Mouse (Mus musculus) heart, postnatal 10 days (tissue): ENCODE data around the gene Tiparp. TPM values are rescaled to one million over a fixed set of nuclear protein-coding genes. Genes with fewer than 3 reads are reported as not detected.

ENCODE experiments used
- DNase-seq, 2 experiments: peaks; one replicate each; pipeline ENCODE4 v3.0.0; 2021
- intact Hi-C: fragments of 180-260 bp; cut with DNase I; formaldehyde crosslinking; loops from one replicate; pipeline ENCODE4 v1.15.1; 2025
- total RNA-seq, 2 experiments: library from RNA; stranded (reverse); gene quantifications; 2 replicates each; pipeline ENCODE4 v1.2.3; 2021

Tiparp gene
- total RNA-seq, 2 experiments from 2014 or later, result 15.3 to 15.4 TPM

DNA sequence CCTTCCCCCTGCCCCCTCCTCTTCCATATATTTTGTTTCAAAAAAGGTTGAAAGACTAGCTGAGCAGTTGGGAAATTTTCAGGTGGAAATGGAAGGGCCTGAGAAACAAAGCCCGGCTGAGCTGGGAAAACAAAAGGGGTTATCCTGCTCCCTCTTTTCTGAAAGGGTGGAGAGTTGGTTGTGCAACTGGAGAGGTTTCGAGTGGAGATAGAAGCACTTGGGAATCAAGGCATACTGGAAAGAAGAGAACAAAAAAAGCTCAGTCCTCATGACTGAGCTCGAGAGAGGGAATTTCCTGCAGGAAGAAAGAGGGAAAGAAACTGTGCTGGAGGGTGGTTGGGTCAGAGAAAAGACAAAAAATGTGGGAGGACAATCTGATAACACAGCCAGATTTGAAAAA, 45.3 kb downstream of the Tiparp start:
- no peak for DNase-seq
- intact Hi-C loops, result no loop called here

GRCm38 (mm10) chr3:65577602-65578001, 49.4 kb downstream of the Tiparp start:
- intact Hi-C loops, result no loop called here
- DNase-seq, result no peak

GRCm38 (mm10) chr3:65579260-65579921, 51.2 kb downstream of the Tiparp start:
- intact Hi-C loops, result no loop called here
- DNase-seq, result no peak

- intact Hi-C loops, result no loop called here
These were observed 53.4 kb downstream of the Tiparp start for GRCm38 (mm10) chr3:65581596-65581995.

GRCm38 (mm10) chr3:65584329-65584728, 56.1 kb downstream of the Tiparp start:
- DNase-seq, result no peak
- intact Hi-C loops, result no loop called here

More at GRCm38 (mm10) chr3:65581596-65581995, 53.4 kb downstream of the Tiparp start:
- no peak for DNase-seq

- intact Hi-C loops, result no loop called here
- DNase-seq, result no peak
These were observed 57.1 kb downstream of the Tiparp start for GRCm38 (mm10) chr3:65585291-65585690.

- no peak for DNase-seq
- intact Hi-C loops, result no loop called here
These were observed 57.7 kb downstream of the Tiparp start for GRCm38 (mm10) chr3:65585823-65586482.

DNA sequence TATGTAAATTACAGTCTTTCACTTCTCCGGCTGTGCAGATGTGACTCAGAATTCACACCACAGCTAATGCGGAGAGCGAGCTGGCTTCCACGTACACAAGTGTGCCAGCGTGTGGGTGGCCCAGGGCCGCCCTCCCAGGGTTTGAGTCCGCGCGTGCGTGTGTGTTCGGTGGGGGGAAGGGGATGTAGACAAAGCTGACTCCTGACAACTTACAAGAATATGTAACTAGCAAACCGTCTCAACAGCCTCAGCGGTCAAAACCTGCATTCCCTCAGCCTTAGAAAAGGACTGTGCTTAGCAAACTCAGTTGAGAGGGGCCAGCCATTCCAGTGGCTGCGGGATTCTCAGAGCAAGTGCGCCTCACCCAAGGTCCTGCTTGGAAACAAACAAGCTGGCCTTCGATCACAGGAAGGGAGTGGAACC, 58.3 kb downstream of the Tiparp start:
- intact Hi-C loops, result no loop called here
- peak; percentile 20 to 41 for DNase-seq

GRCm38 (mm10) chr3:65586966-65587365, 58.8 kb downstream of the Tiparp start:
- no peak for DNase-seq
- intact Hi-C loops, result no loop called here

DNA sequence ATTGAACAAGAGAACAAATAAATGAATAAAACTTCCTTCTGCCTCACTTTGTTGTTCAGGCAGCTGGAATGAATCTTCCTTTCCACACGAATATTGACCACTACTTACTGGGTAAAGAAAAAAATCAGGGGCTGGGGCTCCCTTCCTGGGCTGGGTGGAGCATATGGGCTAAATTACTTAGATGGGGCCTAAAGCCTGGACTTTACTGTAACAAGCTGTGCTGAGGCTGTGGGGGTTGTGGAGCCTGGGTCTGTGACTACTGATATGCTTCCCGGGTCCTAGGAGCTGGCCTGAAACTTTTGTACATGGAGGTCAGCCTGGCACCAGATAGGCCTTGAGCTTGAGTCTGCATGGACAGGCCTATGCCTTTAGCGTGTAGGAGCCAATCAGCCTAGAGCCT, 60.2 kb downstream of the Tiparp start:
- intact Hi-C loops, result no loop called here

DNA sequence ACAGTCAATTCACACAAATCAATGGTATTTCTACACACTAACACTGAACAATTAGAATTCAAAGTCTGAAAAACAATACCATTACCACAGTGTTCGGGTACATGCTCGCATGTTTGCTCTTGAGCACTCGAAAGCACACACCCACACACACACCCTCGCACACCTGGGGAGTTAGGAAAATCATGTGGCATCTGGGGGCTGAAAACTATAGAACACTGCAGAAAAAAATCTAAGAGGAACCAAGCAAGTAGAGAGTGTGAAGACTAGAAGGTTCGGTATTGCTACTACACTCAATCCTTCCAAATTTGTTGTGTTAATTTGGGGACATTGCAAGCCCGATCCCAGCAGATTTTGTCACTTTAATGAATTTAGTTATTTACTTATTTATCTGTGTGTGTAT, 64.6 kb downstream of the Tiparp start:
- intact Hi-C loops, result no loop called here
- no peak for DNase-seq

More for the DNA sequence above, 60.2 kb downstream of the Tiparp start:
- no peak for DNase-seq

DNA sequence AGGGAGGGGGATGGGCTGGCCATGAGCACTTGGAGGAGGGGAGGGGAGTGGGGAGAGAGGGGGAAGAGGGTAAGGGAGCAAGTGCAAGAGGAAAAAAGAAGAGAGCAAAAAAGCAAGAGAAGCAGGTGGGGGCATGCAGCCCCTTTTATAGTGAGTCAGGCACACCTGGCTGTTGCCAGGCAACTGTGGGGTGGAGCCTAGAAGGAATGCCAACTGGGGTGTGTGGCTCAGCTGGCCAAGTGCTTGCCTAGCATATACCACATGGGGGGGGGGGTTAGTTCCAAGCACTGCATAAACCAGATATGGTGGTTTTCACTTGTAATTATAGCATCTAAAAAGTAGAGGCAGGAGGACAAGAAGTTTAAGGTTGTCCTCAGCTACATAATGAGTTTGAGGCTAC, 66.3 kb downstream of the Tiparp start:
- intact Hi-C loops, result no loop called here
- DNase-seq, result no peak

DNA sequence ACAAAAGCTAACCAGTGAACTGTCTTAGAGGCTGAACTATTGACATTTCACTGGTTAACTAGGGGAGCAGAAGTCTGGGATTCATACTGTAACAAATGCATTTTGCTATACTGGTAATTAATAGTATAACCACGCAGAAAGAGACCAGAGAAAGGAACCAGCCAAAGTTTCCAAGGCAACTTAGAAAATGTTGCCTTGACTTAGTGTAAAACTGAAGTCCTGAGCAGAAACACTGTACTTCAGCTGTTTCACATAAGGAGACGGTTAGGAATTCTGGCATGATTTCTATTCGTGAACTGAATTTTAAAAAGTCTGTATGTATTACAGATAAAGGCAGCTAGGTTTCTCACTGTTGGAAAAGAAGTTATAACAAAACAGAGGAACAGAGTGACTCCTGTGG, 67.0 kb downstream of the Tiparp start:
- intact Hi-C loops, result no loop called here
- no peak for DNase-seq

- intact Hi-C loops, result no loop called here
These were observed 70.0 kb downstream of the Tiparp start for GRCm38 (mm10) chr3:65598071-65598830.

DNA sequence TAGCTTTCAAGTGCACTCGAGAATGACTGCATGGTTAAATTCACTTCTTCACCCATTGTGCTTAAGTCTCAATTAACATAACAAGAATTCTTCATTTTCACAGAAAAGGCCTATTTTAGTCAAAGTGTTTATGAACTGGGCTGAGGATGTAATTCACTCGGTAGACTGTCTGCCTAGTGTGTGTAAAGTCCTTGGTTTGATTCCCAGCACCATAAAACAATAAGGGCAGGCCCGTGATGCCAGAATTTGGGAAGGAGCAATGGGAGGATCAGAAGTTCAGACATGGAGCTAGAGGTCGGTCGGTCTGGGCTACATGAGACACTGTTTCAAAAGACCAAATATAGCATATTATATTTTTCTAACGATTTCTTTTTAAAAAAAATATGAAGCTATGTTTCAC, 70.9 kb downstream of the Tiparp start:
- no peak for DNase-seq
- intact Hi-C loops, result no loop called here

More at GRCm38 (mm10) chr3:65598071-65598830, 70.0 kb downstream of the Tiparp start:
- no peak for DNase-seq

DNA sequence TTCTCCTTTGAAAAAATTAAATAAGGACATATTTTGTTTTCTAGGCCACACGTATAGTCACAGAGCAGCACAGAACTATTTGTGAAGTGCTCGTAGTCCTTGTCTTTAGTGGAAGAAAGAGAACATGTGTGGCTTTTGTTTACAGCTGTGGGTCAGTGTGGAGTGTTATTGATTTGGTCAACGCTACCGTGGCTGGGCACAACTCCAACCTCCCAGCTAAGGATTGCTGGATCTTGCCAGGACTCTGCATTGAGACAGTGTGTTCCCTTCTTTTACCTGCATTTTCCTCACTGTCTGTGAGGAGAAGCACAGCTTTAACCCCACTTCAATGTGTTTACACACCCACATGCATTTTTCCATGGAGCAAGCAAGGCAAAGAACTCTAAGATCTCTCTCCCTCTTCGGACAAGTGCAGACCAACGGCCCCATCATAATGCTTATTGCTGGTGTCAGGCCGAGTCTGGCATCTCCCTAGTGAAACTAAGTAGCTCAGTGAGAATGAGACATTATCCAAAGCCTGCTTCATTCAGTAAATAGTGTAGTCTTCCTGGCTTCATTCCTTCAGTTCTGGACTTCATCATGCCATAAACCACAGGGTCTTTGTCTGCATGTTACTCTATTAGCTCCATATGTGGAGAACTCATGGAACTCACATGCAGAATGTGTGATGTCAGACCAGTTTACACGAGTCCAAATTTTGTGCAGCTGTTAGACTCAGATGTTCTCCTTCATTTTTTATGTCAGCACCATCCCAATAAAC, 73.3 kb downstream of the Tiparp start:
- intact Hi-C loops, result no loop called here
- DNase-seq, result peak in 1 of 2 experiments; percentile 20

GRCm38 (mm10) chr3:65603392-65604055, 75.3 kb downstream of the Tiparp start:
- DNase-seq, result no peak
- intact Hi-C loops, result no loop called here
